Mouse (Mus musculus): ENCODE results near the gene Midn. TPM values are rescaled to one million over a fixed set of nuclear protein-coding genes. Genes with fewer than 3 reads are reported as not detected.
"Not testable (repeated sequence)": the region's sequence is repeated elsewhere in the genome, so short reads cannot be mapped to it uniquely, and the experiment has no call there.

Gene Midn
- polyA plus RNA-seq, 1 experiment, result 35.1 TPM

GRCm38 (mm10) chr10:80158307-80158986 lies 10.4 kb downstream of the Midn start:
- no peak for DNase-seq (ENCODE audit: low read depth)

GRCm38 (mm10) chr10:80159021-80159560 lies 11.0 kb downstream of the Midn start:
- no peak for DNase-seq (ENCODE audit: low read depth)

GRCm38 (mm10) chr10:80159561-80160454 lies 11.7 kb downstream of the Midn start:
- no peak for DNase-seq (ENCODE audit: low read depth)

- DNase-seq (ENCODE audit: low read depth), result no peak
Observed at GRCm38 (mm10) chr10:80160455-80161371, 12.6 kb downstream of the Midn start.

- DNase-seq (ENCODE audit: low read depth), result no peak
Observed at GRCm38 (mm10) chr10:80161522-80162242, 13.6 kb downstream of the Midn start.

GRCm38 (mm10) chr10:80162243-80162608 lies 14.2 kb downstream of the Midn start:
- no peak for DNase-seq (ENCODE audit: low read depth)

DNA sequence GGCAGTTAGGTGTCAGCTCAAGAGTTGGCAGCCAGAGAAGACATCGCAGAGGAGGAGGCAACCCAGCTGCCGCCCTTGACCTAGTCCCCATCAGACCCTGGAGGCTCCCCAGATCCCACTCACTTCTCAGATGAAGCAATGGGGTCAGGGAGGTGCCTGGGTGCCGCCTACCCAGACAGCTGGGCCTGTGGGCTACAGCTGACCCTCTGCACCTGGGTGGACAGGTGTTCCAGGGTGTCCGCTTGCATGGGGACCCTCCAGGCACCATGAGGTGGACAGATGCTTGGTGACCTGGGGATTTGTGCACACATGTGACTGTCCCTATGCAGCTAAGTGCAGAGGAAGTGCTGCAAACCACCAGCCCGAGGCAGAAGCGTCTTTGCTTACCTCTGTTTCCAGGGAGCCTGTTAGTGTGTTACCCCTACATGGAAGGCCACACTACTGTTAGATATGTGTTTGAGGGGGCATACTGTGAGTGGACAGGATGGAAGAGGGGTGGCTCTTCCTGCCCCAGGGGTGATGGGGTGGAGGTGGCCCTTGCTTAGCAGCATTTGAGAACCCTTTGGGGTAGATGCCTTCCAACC lies 14.7 kb downstream of the Midn start:
- DNase-seq (ENCODE audit: low read depth), result no peak

GRCm38 (mm10) chr10:80163721-80164120 lies 15.6 kb downstream of the Midn start:
- no peak for DNase-seq (ENCODE audit: low read depth)

DNA sequence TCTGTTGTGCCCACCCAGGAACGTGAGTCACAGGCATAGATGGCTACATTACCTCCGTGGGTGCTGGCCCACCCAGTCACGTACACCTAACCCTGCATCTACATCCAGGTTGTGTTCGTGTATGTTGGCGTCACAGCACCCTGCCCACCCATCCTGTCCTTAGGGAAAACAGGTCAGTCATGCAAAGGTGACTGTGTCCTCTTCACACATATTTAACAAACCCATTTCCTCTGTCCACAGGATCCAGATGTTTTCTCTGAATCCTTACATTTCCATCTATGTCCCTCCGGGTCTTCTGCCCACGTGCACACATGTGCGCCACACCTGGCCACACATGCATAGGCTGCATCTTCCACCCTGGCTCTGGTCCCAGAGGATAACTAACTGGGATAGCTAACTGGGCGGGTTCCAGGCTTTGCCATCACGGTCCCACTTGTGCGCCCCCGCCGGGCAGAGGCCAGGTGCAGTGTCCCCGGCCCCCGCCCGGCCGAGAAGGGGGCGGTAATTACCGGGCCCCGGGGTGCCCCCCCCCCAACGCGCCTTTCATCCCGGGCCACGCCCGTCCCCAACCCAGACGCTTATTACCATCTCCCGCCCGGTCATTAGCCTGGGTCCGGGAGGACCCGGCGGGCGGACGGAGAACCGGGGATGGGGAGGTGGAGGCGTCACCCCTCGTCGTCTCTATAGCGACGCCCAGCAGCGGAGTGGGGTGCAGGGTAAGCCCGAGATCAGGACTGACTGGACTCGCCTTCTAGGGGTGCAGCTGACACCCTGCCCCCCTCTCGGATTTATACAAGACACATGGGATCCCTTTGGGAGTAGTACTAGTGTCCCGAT lies 16.3 kb downstream of the Midn start:
- no peak for DNase-seq (ENCODE audit: low read depth)

DNA sequence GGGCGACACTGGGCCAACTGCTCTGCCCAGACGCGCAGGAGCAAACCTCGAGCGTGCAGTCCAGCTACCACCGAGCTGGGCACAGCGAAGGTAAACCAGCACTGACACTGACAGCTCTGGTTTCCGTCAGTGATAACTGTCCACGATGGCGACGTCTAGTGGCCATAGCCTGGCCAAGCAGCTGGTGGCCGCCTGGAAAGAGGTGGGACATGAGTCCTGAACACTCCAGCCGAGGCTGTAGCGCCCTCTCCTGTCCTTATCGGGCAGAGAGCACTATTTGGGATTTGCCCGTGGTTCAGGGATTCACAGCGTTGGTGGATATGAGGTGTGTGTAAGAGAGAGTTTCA lies 16.9 kb downstream of the Midn start:
- DNase-seq (ENCODE audit: low read depth), result no peak

DNA sequence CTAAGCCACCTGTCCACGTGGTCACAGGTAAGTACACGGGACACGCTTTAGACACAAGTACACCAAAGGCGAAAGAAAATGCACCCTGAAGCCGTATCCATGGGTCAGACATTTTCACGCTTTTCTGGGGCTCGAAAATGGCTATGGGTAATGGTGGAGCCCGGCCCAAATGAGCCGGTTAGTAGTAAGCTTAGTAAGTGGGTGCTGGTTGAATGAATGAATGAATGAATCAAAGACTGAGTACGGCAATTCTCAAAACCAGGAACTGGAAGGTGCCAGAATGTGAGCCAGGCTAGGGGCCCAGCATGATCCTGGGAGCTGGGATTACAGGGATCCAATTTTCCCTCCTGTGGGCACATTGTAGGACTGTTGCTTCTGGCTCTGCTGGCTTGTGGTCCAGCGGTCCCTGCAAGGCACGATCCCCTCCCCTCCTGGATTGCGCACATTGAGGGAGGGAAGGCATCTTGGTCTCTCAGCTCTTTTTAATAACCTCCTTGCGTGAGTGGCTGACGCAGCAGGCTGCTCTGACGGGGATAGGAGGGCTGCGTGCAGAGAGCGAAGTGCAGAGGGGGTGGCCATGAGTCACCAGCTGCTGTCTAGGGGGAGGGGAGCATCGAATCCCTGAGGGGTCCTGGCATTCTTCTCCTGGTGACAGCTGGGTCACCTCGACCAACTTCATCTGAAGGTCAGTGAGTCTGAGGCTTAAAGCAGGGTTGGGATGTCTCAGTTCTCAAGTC lies 17.5 kb downstream of the Midn start, which contains the start of gene Cirbp:
Cirbp (plus strand) TSS at position 594 of the 737 bp plus-strand sequence.
- DNase-seq (ENCODE audit: low read depth), result no peak

- DNase-seq (ENCODE audit: low read depth), result not testable (repeated sequence)
Observed at GRCm38 (mm10) chr10:80166136-80166535, 18.1 kb downstream of the Midn start.

DNA sequence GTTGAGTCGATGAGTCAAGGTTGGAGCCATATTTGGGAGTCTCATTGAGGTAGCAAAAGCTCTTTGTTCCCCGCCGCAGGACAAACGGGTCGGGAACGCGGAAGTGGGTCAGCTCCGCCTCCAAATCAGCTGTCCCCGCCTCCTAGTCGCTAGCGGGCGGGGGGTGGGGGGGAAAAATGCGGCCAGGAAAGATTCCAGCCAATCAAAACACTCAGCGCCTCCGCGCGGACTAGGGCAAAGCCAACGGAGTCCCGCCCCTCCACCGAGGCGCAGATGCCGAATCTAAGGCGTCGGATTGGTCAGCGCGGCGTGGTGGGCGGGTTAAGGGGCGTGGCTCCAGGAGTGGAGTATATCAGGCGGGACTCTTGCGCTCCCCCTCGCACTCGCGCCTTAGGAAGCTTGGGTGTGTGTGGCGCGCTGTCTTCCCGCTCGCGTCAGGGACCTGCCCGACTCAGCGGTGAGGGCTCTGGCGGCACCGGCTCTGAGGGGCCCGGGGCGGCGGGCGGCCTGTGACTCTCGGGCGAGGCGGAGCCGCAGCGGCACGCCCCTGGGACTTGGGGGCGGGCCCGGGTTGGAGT lies 19.5 kb downstream of the Midn start:
- no peak for DNase-seq (ENCODE audit: low read depth)

- no peak for DNase-seq (ENCODE audit: low read depth)
Observed at GRCm38 (mm10) chr10:80168038-80168661, 20.1 kb downstream of the Midn start.

GRCm38 (mm10) chr10:80169070-80169469 lies 21.0 kb downstream of the Midn start:
- DNase-seq (ENCODE audit: low read depth), result no peak

GRCm38 (mm10) chr10:80169651-80170050 lies 21.6 kb downstream of the Midn start:
- no peak for DNase-seq (ENCODE audit: low read depth)

DNA sequence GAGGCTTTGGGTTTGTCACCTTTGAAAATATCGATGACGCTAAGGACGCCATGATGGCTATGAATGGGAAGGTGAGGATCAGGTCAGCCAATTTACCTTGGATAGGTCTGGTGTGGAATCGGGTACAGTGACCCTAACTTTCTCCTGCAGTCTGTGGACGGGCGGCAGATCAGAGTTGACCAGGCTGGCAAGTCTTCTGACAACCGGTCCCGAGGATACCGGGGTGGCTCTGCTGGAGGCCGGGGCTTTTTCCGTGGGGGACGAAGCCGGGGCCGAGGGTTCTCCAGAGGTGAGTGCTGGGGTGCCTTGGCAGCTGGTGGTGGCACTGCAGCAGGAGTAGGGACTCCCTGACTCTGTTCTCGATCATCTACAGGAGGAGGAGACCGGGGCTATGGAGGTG lies 22.0 kb downstream of the Midn start:
- DNase-seq (ENCODE audit: low read depth), result no peak

DNA sequence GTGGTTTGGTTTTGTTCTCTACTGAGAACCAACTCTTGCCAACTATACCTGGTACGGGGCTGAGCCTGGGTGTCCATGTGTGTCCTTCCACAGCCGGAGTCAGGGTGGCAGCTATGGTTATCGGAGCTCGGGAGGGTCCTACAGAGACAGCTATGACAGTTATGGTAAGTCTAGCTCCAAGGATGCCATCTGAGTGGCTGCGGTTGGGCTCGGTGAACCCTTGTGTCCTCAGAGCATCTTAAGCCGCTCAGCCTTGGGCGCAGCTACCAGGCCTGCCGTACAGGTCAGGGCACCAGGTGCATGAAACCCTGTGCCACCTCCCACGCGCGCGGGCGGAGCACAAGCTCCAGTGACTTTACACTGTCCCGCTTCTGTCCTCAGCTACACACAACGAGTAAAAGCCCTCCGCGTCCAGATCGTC lies 22.5 kb downstream of the Midn start:
- DNase-seq (ENCODE audit: low read depth), result no peak
